Mouse (Mus musculus) right cerebral cortex, postnatal 36 days (tissue): ENCODE results near the gene Pdk3.

Experiments used
- DNase-seq, 2 experiments: peaks; one replicate each; pipeline ENCODE4 v3.0.0; 2022; ENCODE audit warnings: low spot score in 2 of 2, mixed read lengths in 1 of 2

Gene Pdk3

DNA sequence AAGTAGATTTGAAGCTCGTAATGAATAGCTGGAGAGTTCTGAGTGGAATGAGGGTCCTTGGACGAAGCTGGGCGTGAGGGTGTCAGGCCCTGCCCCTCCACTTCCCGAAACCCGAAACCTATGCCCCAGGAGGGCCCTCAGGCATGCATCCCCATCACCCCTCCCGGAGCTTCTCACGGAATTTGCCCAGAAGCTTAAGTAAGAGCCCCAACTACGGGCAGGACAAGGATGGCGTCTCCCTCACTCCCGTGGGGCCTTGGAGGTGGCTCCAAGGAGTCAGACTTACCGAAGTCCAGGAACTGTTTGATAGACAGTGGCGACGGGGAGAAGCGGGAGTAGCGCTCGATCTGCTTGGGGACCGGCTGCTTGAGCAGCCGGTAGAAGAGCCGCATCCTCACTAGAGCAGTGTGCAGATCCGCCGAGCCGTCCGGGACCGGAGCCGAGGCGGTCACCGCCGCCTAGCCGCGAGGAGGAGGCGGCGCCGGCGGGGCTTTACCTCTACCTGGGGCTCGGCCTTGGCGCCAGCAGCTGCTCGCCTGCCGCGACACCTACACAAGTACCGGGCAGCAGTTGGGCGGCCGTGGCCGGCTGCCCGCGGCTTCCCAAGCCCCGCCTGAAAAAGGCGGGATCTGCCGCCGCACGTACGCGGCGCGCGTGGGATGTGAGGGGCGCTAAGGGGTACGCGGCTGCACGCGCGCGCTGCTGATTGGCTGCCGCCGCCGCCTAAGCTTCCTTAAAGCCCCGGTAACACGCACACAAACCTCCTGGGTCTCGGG, at the start of gene Pdk3:
TSS of gene Pdk3 (minus strand) at position 641 of the 776 bp plus-strand sequence.
- DNase-seq, result peak; percentile 72 to 78

GRCm38 (mm10) chrX:93877634-93878016, 45.6 kb upstream of the Pdk3 start:
- DNase-seq, result no peak

- DNase-seq, result no peak
Measured at GRCm38 (mm10) chrX:93876981-93877633, 45.1 kb upstream of the Pdk3 start.

- DNase-seq, result no peak
Measured at GRCm38 (mm10) chrX:93863393-93863792, 31.4 kb upstream of the Pdk3 start.

GRCm38 (mm10) chrX:93862525-93863086, 30.6 kb upstream of the Pdk3 start:
- no peak for DNase-seq

DNA sequence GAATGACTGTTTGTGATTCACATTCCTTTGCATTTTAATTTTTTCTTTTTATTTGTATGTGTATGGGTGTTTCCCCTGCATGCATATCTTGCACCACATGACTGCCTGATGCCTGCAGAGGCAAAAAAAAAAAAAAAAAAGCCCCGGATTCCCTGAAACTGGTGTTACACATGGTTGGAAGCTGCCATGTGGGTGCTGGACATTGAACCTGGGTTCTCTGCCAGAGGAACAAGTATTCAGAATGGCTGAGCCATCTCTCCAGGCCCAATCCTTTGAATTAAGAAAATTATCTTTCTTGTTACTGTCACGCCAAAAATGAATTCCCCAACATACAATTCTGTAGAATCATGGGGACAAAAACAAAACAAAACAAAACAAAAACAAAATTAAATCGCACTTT, 25.8 kb upstream of the Pdk3 start:
- DNase-seq, result no peak

- DNase-seq, result no peak
Measured at GRCm38 (mm10) chrX:93832337-93832884, 410 bp upstream of the Pdk3 start.

DNA sequence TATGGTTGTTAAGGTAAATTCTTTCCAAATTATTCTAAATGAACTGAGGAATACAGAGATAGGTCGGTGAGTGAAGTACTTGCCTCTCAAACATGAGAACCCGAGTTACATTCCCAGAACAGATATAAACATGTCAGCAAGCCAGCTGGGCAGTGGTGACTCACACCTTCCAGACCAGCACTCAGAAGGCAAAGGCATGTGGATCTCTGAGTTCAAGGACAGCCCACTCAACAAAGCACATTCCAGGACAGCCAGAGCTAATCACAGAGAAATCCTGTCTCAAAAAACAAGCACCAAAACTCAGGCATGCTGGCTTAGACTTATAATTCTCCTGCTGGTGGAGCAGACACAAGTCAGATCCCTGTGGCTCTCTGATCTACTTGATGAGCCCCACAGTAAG, 6.2 kb downstream of the Pdk3 start:
- DNase-seq, result no peak

DNA sequence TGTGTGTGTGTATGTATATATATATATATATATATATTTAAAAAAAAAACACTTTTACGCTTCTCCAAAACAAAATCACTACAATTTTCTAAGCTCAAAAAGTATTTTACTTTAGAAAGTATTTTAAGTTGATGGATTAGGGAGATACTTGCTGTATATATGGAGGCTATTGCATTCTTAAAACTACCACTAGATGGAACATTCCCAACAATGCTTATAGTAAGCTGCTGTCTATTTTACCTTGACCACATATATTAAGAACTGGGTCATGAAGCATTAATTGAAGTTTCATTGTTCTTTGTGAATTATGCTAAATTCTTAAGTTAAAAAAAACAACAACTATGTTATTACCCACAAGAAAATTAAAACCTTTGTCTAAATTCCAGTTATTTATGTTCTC, 24.0 kb downstream of the Pdk3 start:
- DNase-seq, result no peak

GRCm38 (mm10) chrX:93793168-93793567, 38.8 kb downstream of the Pdk3 start:
- no peak for DNase-seq

- DNase-seq, result no peak
Measured at GRCm38 (mm10) chrX:93789562-93789961, 42.4 kb downstream of the Pdk3 start.

GRCm38 (mm10) chrX:93760770-93761169, 71.2 kb downstream of the Pdk3 start:
- no peak for DNase-seq

GRCm38 (mm10) chrX:93756867-93757455, 75.0 kb downstream of the Pdk3 start:
- no peak for DNase-seq

GRCm38 (mm10) chrX:93755210-93755842, 76.7 kb downstream of the Pdk3 start:
- no peak for DNase-seq

DNA sequence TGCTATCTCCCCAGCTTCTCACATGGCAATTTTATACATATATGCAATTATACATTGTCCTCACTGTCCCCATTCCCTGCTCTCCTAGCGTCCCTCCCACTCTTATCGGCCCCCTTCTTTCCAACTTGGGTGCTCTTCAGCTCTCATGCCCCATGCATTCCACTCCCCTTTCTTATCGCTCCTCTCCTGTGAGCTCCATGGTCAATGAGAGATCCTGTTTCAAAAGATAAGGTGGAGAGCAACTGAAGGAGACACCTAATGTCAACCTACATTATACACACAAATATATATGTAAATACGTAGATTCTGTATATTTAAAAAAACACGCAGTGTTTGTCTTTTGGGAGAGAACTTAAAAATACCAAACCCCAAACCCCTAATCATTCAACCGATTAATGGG, 81.4 kb downstream of the Pdk3 start:
- DNase-seq, result no peak

DNA sequence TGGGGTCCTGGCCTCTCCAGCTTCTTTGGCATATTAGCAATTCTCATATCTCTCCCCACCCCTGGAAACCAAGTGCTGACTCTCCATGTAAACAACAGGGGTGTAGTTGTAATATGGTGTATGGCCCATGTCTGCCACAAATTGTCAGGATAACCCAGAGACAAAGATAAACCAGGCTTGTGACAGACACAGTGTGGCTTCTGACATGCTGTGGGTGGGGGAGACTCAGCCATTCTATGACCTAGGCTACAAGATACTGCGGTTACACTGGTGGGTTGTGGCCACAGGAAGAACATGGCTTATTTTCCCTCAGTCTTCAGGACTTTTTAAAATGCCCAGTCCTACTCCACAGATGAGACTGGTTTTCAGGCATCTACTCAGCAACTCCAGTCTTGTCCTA, 82.8 kb downstream of the Pdk3 start:
- no peak for DNase-seq

DNA sequence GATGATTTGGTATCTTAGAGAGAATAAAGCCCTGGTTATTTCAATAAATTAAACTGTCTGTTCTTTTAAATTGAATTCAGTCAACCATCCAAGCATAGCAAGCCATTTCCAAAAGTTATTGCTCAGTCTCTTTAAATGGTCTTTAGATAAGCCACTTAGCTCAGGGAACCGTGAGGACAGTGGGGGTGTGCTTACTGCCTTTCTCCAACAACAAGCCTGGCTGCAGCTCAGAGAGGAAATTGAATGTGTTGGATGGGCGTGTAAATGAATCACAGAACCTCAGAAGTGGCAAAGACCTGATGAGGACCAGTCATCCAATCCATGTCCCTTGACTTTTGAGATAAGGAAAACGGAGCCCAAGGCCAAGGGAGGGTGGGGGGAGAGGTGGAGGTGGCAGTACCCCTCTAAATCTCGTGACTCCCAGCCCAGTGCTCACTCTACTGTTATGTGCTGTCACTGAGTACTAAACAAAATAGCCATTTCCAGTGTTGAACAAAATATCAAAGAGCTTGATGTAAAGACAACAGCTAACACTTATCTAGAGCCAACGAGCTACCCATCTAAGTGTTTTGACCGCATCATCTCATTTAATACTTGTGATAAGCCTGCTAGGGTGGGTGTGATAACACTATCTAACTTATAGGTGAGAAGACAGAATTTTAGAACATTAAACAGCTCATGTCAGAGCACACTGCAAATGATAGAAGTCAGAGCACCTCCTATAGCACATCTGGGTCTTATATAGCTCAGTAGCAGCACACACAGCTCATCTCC, 98.8 kb downstream of the Pdk3 start:
- DNase-seq, result no peak

DNA sequence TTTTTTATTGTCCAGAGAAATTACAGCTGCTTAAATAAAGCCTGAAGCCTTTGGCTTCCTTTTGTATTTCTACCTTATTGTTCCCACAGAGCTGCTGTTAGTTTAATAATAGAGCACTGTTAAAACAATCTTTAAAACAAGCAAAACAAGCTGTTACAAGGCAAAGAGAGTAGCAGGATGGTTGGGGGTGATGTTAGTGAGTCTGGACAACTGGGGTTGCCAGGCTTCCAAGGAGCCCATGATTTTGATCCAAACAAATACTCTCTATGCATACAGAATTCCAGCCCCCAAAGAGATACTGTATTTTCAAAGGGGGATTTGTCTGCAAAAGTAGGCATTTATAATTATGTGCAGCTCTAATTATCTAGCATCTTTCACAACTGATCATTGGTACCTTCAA, 99.6 kb downstream of the Pdk3 start:
- no peak for DNase-seq

DNA sequence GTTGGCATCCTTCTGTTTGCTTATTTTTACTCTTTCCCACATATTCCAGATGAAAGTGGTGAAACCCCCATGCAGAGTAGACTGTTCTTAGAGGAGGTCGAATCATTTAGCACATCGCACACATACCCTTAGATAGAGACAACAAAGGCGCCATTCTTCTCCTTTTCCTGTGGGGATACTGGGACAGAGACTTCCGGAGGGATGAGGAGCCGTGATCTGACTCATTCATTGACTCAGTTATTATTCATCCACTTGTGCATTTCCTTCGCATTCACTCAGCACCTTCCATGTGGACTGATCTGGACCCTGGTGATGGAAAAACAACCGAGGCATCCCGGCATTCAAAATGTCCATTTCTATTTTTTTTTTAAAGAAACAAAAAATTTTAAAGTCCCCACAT, 101.1 kb downstream of the Pdk3 start:
- DNase-seq, result no peak

GRCm38 (mm10) chrX:93729529-93729928, 102.5 kb downstream of the Pdk3 start:
- DNase-seq, result no peak
